Mouse (Mus musculus) mouse trophoblast stem cell (cell line): ENCODE data around the gene Mast1.

Experiments
- in situ Hi-C, 2 experiments: fragments of 300-500 bp; cut with MseI, MboI; formaldehyde crosslinking; loops; 2 replicates in 1 of 2; 3 replicates in 1 of 2; pipeline ENCODE4 v1.15.1; 2025

Mast1 gene

GRCm38 (mm10) chr8:84873016-84873415 lies 64.1 kb downstream of the Mast1 start:
- in situ Hi-C loops: no loop called here

GRCm38 (mm10) chr8:84872309-84872965 lies 64.7 kb downstream of the Mast1 start:
- in situ Hi-C loops: no loop called here

DNA sequence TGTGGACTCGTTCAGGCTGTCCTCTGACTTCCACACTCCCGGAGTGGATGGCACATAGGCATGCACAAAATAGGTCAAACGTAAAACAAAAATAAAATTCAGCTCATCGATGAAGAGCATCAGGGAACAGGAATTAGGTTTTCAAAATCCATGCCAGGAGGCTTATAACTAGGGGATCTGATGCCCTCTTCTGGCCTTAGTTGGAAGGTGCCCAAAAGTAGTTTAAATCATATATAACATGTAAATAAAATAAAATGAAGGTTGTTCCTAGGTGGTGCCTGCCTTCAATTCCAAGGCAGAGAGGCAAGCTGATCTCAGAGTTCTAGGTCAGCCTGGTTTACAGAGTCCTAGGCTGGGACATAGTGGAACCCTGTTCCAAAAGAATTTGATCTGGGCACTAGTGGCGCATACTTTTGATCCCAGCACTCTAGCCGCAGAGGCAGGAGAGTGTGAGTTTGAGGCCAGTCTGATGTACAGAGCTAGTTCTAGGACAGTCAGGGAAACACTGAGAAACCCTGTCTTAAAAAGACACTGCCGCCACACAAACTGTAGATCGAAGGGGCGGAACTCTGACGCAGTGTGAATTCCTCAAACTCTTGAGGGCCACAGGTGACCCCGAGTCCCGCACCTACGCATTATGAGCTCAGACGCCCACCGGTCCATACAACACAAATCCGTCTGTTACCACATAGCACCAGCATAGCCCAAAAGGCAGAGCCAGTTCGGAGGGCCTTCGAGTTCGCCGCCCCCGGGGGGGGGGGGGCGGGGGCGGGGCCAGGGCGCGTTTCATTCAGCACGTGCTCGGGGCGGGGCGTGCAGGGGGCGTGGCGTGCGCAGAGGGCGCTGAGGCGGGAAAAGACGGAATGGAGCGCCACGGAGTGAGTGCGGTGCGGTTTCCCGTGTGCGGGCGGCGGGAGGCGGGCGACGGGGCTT lies 65.5 kb downstream of the Mast1 start, which contains the start of gene Syce2:
TSS of gene Syce2 (plus strand) at position 736 of the 933 bp plus-strand sequence.
- in situ Hi-C loops: no loop called here
